Mouse (Mus musculus): ENCODE results near the gene Mdfic. TPM values are rescaled to one million over a fixed set of nuclear protein-coding genes. Genes with fewer than 3 reads are reported as not detected.

Mdfic gene
- 10.1 TPM for polyA plus RNA-seq (2014; fragmentation: Illumina TruSeq; extraction: RNeasy Lipid Tissue Mini Kit (QIAGEN cat#74804); ENCODE audit: low read depth, low replicate concordance)

DNA sequence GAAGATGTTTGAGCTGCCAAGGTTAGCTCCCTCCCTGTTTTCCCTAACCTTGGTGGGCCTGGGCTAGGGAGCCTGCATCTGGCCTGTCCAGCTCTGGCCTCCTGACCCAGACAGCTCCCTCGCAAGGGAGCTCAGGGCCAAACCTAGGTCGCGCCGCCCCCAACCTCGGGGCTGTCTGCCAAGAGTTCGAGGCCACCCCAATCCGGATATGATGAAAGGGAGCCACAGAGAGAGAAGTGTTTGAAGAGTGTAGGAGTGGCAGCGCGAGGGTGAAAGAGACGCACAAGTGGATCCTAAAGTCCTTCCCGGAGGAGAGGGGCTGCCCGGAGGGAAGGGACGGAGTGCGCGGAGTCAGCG, at the start of gene Mdfic:
TSS of gene Mdfic (plus strand) at position 201 of the 357 bp plus-strand sequence.

Data from heart, adult 10 weeks (tissue).